Mouse (Mus musculus) ES-E14 (cell line): ENCODE results near the gene Lrpap1.

Experiments
- MAFK ChIP-seq: IDR thresholded peaks from 2 replicates; pipeline ENCODE4 v1.6.1; 2014; ENCODE audit warnings: mild to moderate bottlenecking, low read depth, low read length, inconsistent platforms; ENCODE audit not compliant: insufficient read depth
- ZC3H11A ChIP-seq: IDR thresholded peaks from 2 replicates; pipeline ENCODE4 v1.6.1; 2012; ENCODE audit warnings: low read depth, mild to moderate bottlenecking, inconsistent platforms, low read length, borderline replicate concordance

DNA sequence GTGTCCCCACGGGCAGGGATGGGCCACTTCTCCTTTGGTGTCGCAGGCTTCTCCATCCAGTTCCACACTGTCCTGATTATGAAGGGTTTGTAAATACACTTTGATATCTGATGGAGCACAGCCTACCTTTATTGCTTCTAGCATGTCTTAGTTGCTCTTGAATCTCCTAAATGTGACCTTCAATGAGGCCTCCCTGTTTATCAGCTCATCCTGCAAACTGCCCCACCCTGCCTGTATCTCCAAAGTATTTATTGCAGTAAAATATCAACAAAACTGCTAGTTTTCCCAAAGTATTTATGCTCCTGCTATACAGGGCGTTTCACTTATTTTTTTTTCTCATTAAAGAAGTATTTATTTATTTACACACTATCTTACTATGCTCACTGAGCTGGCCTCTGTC lies 10.4 kb upstream of the Lrpap1 start:
- TF ChIP-seq MAFK (no peak), ZC3H11A (no peak)
